Mouse (Mus musculus) testis, adult 2 months (tissue): Measurements from ENCODE around the gene Aven.

ENCODE experiments used
- CTCF ChIP-seq: fragments of 200-500 bp; IDR thresholded peaks from 2 replicates; pipeline ENCODE4 v1.5.1; 2012; ENCODE audit warnings: low read depth, mild to moderate bottlenecking, inconsistent platforms, low read length, moderate library complexity; ENCODE audit not compliant: control insufficient read depth, insufficient read depth, insufficient replicate concordance
- POLR2A ChIP-seq: fragments of 200-500 bp; IDR thresholded peaks from 2 replicates; pipeline ENCODE4 v1.6.1; 2012; ENCODE audit warnings: low read depth, mild to moderate bottlenecking, inconsistent platforms, low read length, moderate library complexity; ENCODE audit not compliant: control insufficient read depth

- TF ChIP-seq CTCF (no peak), POLR2A (no peak)
These were observed 103.0 kb downstream of the Aven start for GRCm38 (mm10) chr2:112595807-112596206.
